Mouse (Mus musculus) liver, postnatal 0 days (tissue): ENCODE data around the gene Ush1c.

Experiments used
- CTCF ChIP-seq: sonication (generic); IDR thresholded peaks from 2 replicates; pipeline ENCODE4 v1.5.1; 2016; ENCODE audit warnings: antibody characterized with exemption, low read depth
- EP300 ChIP-seq: IDR thresholded peaks from 2 replicates; pipeline ENCODE4 v1.6.1; 2016; ENCODE audit warnings: antibody characterized with exemption, low read depth, mild to moderate bottlenecking

GRCm38 (mm10) chr7:46287051-46287450, 48.7 kb upstream of the Ush1c start:
- TF ChIP-seq CTCF (no peak), EP300 (no peak)
